Mouse (Mus musculus): ENCODE measurements around the gene Zfyve1. TPM values are rescaled to one million over a fixed set of nuclear protein-coding genes. Genes with fewer than 3 reads are reported as not detected.

Gene Zfyve1
- polyA plus RNA-seq, 1 experiment from 2014 or later: 14.5 TPM

- DNase-seq (ENCODE audit: low spot score): no peak
Measured at GRCm38 (mm10) chr12:83523892-83524291, 73.1 kb downstream of the Zfyve1 start.

GRCm38 (mm10) chr12:83523056-83523455, 74.0 kb downstream of the Zfyve1 start:
- DNase-seq (ENCODE audit: low spot score): no peak

GRCm38 (mm10) chr12:83521083-83521482, 75.9 kb downstream of the Zfyve1 start:
- no peak for DNase-seq (ENCODE audit: low spot score)

GRCm38 (mm10) chr12:83520311-83520890, 76.6 kb downstream of the Zfyve1 start, which contains the start of gene Dcaf4:
Dcaf4 (plus strand) TSS chr12:83520466.
- peak; percentile 95 for DNase-seq (ENCODE audit: low spot score)

GRCm38 (mm10) chr12:83517580-83517979, 79.4 kb downstream of the Zfyve1 start:
- DNase-seq (ENCODE audit: low spot score): no peak

- no peak for DNase-seq (ENCODE audit: low spot score)
Measured at GRCm38 (mm10) chr12:83514216-83514615, 82.8 kb downstream of the Zfyve1 start.

GRCm38 (mm10) chr12:83513185-83513584, 83.8 kb downstream of the Zfyve1 start:
- no peak for DNase-seq (ENCODE audit: low spot score)

- no peak for DNase-seq (ENCODE audit: low spot score)
Measured at GRCm38 (mm10) chr12:83512783-83513182, 84.2 kb downstream of the Zfyve1 start.

- no peak for DNase-seq (ENCODE audit: low spot score)
Measured at GRCm38 (mm10) chr12:83510586-83510985, 86.4 kb downstream of the Zfyve1 start.

- no peak for DNase-seq (ENCODE audit: low spot score)
Measured at GRCm38 (mm10) chr12:83506543-83506942, 90.5 kb downstream of the Zfyve1 start.

GRCm38 (mm10) chr12:83502190-83502589, 94.8 kb downstream of the Zfyve1 start:
- DNase-seq (ENCODE audit: low spot score): peak; percentile 73

- no peak for DNase-seq (ENCODE audit: low spot score)
Measured at GRCm38 (mm10) chr12:83499256-83499655, 97.8 kb downstream of the Zfyve1 start.

- DNase-seq (ENCODE audit: low spot score): no peak
Measured at GRCm38 (mm10) chr12:83497959-83498358, 99.1 kb downstream of the Zfyve1 start.

GRCm38 (mm10) chr12:83496736-83497135, 100.3 kb downstream of the Zfyve1 start:
- DNase-seq (ENCODE audit: low spot score): no peak

Other genes with a start within 250 kb of the Zfyve1 start
- gene Dpf3, start 109.5 kb downstream of the Zfyve1 start, polyA plus RNA-seq (2015; fragmentation: Nextera tagmentation; extraction: Ambion mirVana): 0.78 and 1.1 TPM in 2 replicates
- 25.0 and 26.2 TPM in 2 replicates for gene Dcaf4, start 76.8 kb downstream of the Zfyve1 start, polyA plus RNA-seq (2015; fragmentation: Nextera tagmentation; extraction: Ambion mirVana)
- gene Rbm25, start 34.0 kb upstream of the Zfyve1 start, polyA plus RNA-seq (2015; fragmentation: Nextera tagmentation; extraction: Ambion mirVana): 200 and 229 TPM in 2 replicates
- 57.2 and 58.9 TPM in 2 replicates for gene Psen1, start 90.9 kb upstream of the Zfyve1 start, polyA plus RNA-seq (2015; fragmentation: Nextera tagmentation; extraction: Ambion mirVana)
- 0.22 and 0.24 TPM in 2 replicates for gene Papln, start 166.4 kb upstream of the Zfyve1 start, polyA plus RNA-seq (2015; fragmentation: Nextera tagmentation; extraction: Ambion mirVana)